Mouse (Mus musculus) liver, postnatal 0 days (tissue): Measurements from ENCODE around the gene Nkx3-2. TPM values are rescaled to one million over a fixed set of nuclear protein-coding genes. Genes with fewer than 3 reads are reported as not detected.

Source experiments
- ATAC-seq: fragments of 200-750 bp; cut with Nextera tagmentation; 2 replicates; pipeline ENCODE4 v1.8.0; 2017; ENCODE audit warnings: mild to moderate bottlenecking, moderate library complexity
- DNase-seq: peaks from one replicate; pipeline ENCODE4 v3.0.0-alpha.2; 2016
- H3K27ac ChIP-seq: fragments of 300-500 bp; sonication (generic); 2 replicates; pipeline ENCODE4 v1.5.1; 2014; ENCODE audit warnings: antibody characterized with exemption, moderate library complexity, mild to moderate bottlenecking, low read depth
- H3K27me3 ChIP-seq: fragments of 300-500 bp; sonication (generic); 2 replicates; pipeline ENCODE4 v1.6.1; 2014; ENCODE audit warnings: low read length, control low read depth, mixed read lengths; ENCODE audit not compliant: insufficient read depth
- H3K36me3 ChIP-seq: fragments of 300-500 bp; sonication (generic); replicated peaks from 2 replicates; pipeline ENCODE4 v1.6.1; 2014; ENCODE audit warnings: mild to moderate bottlenecking, control low read depth, low read length, moderate library complexity, mixed read lengths; ENCODE audit not compliant: insufficient read depth
- H3K4me1 ChIP-seq: fragments of 300-500 bp; sonication (generic); 2 replicates; pipeline ENCODE4 v1.6.1; 2014; ENCODE audit warnings: antibody characterized with exemption, mild to moderate bottlenecking, control low read depth; ENCODE audit not compliant: insufficient read depth
- H3K4me2 ChIP-seq: fragments of 300-500 bp; sonication (generic); 2 replicates; pipeline ENCODE4 v1.6.1; 2014; ENCODE audit warnings: low read depth, mild to moderate bottlenecking, low read length, moderate library complexity, mixed read lengths
- H3K4me3 ChIP-seq: fragments of 300-500 bp; sonication (generic); 2 replicates; pipeline ENCODE4 v1.5.1; 2014; ENCODE audit warnings: low read depth, low read length
- H3K9ac ChIP-seq: fragments of 300-500 bp; sonication (generic); replicated peaks from 2 replicates; pipeline ENCODE4 v1.6.1; 2014; ENCODE audit warnings: mild to moderate bottlenecking, moderate library complexity
- H3K9me3 ChIP-seq: fragments of 300-500 bp; sonication (generic); 2 replicates; pipeline ENCODE4 v1.6.1; 2016; ENCODE audit warnings: mild to moderate bottlenecking, control low read depth, low read length, mixed read lengths
- CTCF ChIP-seq: sonication (generic); IDR thresholded peaks from 2 replicates; pipeline ENCODE4 v1.5.1; 2016; ENCODE audit warnings: antibody characterized with exemption, low read depth
- EP300 ChIP-seq: IDR thresholded peaks from 2 replicates; pipeline ENCODE4 v1.6.1; 2016; ENCODE audit warnings: antibody characterized with exemption, low read depth, mild to moderate bottlenecking
- WGBS: fragments of 180-500 bp; shearing (Covaris S2); extraction: QIAGEN DNeasy Blood & Tissue Kit; methylation state at CpG from one replicate; pipeline ENCODE4 v1.1.7; 2014; ENCODE audit not compliant: insufficient replicate concordance; 5-methylcytosine and 5-hydroxymethylcytosine counted together
- polyA plus RNA-seq: library from polyadenylated mRNA; unstranded; fragments of >200 nt; fragmentation: Nextera tagmentation; extraction: Ambion mirVana; gene quantifications from 2 replicates; pipeline ENCODE4 v1.2.1, GENCODE M21; 2015

The Nkx3-2 gene
- polyA plus RNA-seq, 1 experiment from 2014 or later: not detected

DNA sequence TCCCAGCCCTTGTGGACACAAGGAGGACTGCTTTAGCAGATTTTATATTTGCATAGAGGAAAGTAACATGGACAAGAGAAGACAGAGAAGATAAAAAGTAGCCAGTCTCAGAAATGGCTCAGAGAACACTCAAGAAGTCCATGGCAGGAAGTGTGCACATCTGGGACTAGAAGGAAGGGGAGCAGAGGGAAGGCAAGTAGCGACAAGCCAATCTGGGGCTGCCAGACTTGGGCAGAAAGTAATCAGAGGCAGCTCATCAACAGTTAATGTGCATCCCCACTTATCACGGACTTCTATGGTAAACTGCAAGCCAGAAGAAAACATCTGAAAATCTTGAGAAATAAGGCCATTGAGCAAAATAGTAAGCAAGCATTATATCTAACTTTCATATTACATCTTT lies 40.3 kb upstream of the Nkx3-2 start:
- DNase-seq (no peak), ATAC-seq (no peak)
- H3K4me3 ChIP-seq: no peak overlapping the region
- WGBS: 61% methylated on average over 2 of the region's 2 CpGs
- no peaks in the 10 kb centered on the region for H3K4me1 ChIP-seq
- no peak overlapping the region for H3K27ac ChIP-seq
- peaks cover 45% of the 10 kb centered on the region for H3K36me3 ChIP-seq
- no peak for TF ChIP-seq CTCF
- TF ChIP-seq EP300: no peak
- no peaks in the 10 kb centered on the region for H3K9me3 ChIP-seq
- no peak overlapping the region for H3K9ac ChIP-seq
- H3K4me2 ChIP-seq: no peak overlapping the region
- H3K27me3 ChIP-seq: no peaks in the 10 kb centered on the region

GRCm38 (mm10) chr5:41801622-41802021 lies 37.3 kb upstream of the Nkx3-2 start:
- Histone ChIP-seq H3K4me2 (no peak overlapping the region), H3K27ac (no peak overlapping the region), H3K9ac (no peak overlapping the region), H3K36me3 (peaks cover 43% of the 10 kb centered on the region), H3K4me3 (no peak overlapping the region), H3K27me3 (no peaks in the 10 kb centered on the region), H3K9me3 (no peaks in the 10 kb centered on the region), H3K4me1 (no peaks in the 10 kb centered on the region)
- WGBS: 77% methylated on average over 2 of the region's 2 CpGs
- ATAC-seq (no peak), DNase-seq (no peak)
- TF ChIP-seq CTCF (no peak), EP300 (no peak)

DNA sequence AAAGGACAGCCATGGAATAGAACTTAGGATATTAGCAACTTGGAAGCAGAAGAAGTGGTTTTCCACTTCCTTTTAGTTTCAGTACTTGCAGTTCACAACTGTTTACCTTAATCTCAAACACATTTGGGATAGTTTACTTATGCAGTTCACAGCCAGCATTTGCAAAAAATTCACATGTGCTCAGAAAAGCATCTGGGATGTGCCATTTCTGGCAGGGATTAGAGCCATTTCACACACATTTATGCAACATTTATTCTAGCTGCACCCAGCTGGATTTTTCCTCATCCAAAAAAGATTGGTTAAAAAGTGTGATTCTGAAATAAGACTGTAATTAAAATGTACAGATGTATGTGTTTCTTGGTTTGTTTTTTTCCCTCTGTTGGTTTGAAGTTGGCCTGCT lies 30.1 kb upstream of the Nkx3-2 start:
- TF ChIP-seq CTCF: no peak
- TF ChIP-seq EP300: no peak

DNA sequence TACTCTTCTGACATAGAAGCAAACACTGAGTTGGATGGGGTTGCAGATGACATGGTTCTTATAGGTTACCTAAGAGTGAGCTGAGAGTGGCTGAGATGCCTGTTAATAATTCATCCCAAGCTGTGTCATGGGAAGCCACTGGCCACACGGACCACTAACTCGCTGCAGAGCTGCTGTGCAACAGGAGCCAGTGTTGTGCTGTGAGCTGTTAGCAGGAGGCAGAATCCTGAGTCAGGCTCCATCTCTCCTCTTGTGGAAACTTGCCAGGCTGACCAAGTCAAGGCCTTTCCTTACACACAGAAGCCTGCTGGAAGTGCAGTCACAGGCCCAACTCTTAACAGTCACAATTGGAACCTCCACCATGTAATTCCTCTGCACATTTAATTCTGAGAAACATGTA lies 26.2 kb upstream of the Nkx3-2 start:
- Histone ChIP-seq H3K4me2 (no peak overlapping the region), H3K27me3 (no peaks in the 10 kb centered on the region), H3K9ac (no peak overlapping the region), H3K9me3 (no peaks in the 10 kb centered on the region), H3K36me3 (peaks cover 68% of the 10 kb centered on the region), H3K27ac (no peak overlapping the region), H3K4me1 (no peaks in the 10 kb centered on the region), H3K4me3 (no peak overlapping the region)
- ATAC-seq (no peak), DNase-seq (no peak)
- WGBS: 70% methylated on average over 2 of the region's 2 CpGs
- no peak for TF ChIP-seq CTCF
- no peak for TF ChIP-seq EP300

More for the DNA sequence above, 30.1 kb upstream of the Nkx3-2 start:
- H3K9me3 ChIP-seq: no peaks in the 10 kb centered on the region
- H3K27me3 ChIP-seq: no peaks in the 10 kb centered on the region
- ATAC-seq (no peak), DNase-seq (no peak)
- H3K4me3 ChIP-seq: no peak overlapping the region
- no peak overlapping the region for H3K4me2 ChIP-seq
- H3K9ac ChIP-seq: no peak overlapping the region
- H3K36me3 ChIP-seq: peaks cover 57% of the 10 kb centered on the region
- no peak overlapping the region for H3K27ac ChIP-seq
- H3K4me1 ChIP-seq: no peaks in the 10 kb centered on the region

- H3K4me3 ChIP-seq: no peak overlapping the region
- H3K36me3 ChIP-seq: peaks cover 59% of the 10 kb centered on the region
- H3K9me3 ChIP-seq: no peaks in the 10 kb centered on the region
- H3K4me2 ChIP-seq: no peak overlapping the region
- H3K4me1 ChIP-seq: no peaks in the 10 kb centered on the region
- TF ChIP-seq EP300: no peak
- no peaks in the 10 kb centered on the region for H3K27me3 ChIP-seq
- ATAC-seq: no peak
- WGBS: 77% methylated on average over 6 of the region's 6 CpGs
- no peak for DNase-seq
- H3K27ac ChIP-seq: no peak overlapping the region
- no peak overlapping the region for H3K9ac ChIP-seq
Observed at GRCm38 (mm10) chr5:41788877-41789276, 24.6 kb upstream of the Nkx3-2 start.

GRCm38 (mm10) chr5:41781890-41782289 lies 17.6 kb upstream of the Nkx3-2 start:
- TF ChIP-seq EP300 (no peak), CTCF (no peak)
- Histone ChIP-seq H3K9me3 (no peaks in the 10 kb centered on the region), H3K9ac (no peak overlapping the region), H3K4me1 (no peaks in the 10 kb centered on the region), H3K36me3 (peaks cover 8% of the 10 kb centered on the region), H3K4me3 (no peak overlapping the region), H3K27ac (no peak overlapping the region), H3K4me2 (no peak overlapping the region), H3K27me3 (no peaks in the 10 kb centered on the region)
- ATAC-seq: no peak
- no peak for DNase-seq
- WGBS: 82% methylated on average over 5 of the region's 5 CpGs

- TF ChIP-seq EP300 (no peak), CTCF (no peak)
- H3K4me2 ChIP-seq: no peak overlapping the region
- no peaks in the 10 kb centered on the region for H3K9me3 ChIP-seq
- no peaks in the 10 kb centered on the region for H3K36me3 ChIP-seq
- no peak overlapping the region for H3K27ac ChIP-seq
- 79% methylated on average over 3 of the region's 3 CpGs for WGBS
- H3K4me3 ChIP-seq: no peak overlapping the region
- no peak overlapping the region for H3K9ac ChIP-seq
- no peaks in the 10 kb centered on the region for H3K27me3 ChIP-seq
- no peaks in the 10 kb centered on the region for H3K4me1 ChIP-seq
- ATAC-seq (no peak), DNase-seq (no peak)
Observed at GRCm38 (mm10) chr5:41780026-41780425, 15.7 kb upstream of the Nkx3-2 start.
